Mouse (Mus musculus) thymus, postnatal 36 days (tissue): Measurements from ENCODE around the gene Uhrf1.
"Not testable (repeated sequence)": the region's sequence is repeated elsewhere in the genome, so short reads cannot be mapped to it uniquely, and the experiment has no call there.

Source experiments
- DNase-seq, 2 experiments: peaks; one replicate each; pipeline ENCODE4 v3.0.0; 2022; ENCODE audit warnings: mixed read lengths in 2 of 2

Uhrf1 gene

DNA sequence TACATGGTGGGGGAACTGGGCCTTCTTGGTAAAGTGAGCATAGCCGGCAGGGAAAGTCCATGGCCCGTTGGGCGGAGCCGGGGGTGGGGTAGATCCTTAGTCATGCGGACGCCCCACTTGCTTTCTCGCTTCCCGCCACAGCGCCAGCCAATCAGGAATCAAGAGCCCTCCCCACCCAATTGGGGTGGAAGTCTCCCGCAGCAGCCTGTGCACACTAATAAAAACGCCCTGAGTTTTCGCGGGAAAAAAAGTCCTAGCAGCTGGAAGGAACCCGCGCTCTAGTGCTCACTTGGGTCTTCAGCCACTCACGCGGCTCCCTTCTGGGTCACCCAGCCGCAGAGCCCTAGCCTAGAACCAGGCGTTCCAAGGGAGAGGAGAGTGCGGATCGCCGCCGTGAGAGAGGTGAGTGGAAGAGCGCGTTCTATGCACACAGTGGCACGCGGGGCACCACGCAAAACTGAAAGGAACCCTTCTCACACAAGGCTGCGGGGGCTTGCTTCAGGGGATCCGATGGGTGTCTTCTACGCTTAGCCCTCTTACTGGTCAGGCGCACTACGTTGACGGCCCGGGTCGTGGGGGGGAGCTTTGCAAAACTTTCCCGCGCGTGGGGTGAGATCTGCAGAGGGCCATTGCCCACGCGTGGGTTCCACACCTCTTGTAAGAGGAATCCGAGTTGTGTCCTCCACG is at the start of gene Uhrf1:
Gene Uhrf1, plus strand, starts transcription at position 162 of the 687 bp plus-strand sequence.
- DNase-seq = peak; percentile 76 to 86

- DNase-seq = no peak
Observed at GRCm38 (mm10) chr17:56254695-56255094, 48.4 kb upstream of the Uhrf1 start.

DNA sequence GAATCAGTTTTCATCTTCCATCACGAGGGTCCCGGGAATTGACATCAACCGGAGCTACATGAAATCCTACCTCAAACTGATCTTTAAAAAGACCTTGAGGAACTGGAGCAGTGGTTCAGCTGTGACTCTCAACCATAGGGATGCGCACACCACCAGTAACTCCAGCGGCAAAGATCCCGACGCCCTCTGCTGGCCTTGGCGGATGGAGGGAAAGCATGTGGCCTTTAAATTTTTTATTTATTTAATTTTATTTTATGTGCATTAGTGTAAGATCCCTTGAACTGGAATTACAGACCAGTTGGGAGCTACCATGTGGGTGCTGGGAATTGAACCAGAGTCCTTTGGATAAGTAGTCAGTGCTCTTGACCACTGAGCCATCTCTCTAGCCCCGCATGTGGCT is 47.7 kb upstream of the Uhrf1 start:
- peak in 1 of 2 experiments; percentile 55 for DNase-seq

GRCm38 (mm10) chr17:56255863-56256238 is 47.3 kb upstream of the Uhrf1 start:
- DNase-seq = peak; percentile 97

DNA sequence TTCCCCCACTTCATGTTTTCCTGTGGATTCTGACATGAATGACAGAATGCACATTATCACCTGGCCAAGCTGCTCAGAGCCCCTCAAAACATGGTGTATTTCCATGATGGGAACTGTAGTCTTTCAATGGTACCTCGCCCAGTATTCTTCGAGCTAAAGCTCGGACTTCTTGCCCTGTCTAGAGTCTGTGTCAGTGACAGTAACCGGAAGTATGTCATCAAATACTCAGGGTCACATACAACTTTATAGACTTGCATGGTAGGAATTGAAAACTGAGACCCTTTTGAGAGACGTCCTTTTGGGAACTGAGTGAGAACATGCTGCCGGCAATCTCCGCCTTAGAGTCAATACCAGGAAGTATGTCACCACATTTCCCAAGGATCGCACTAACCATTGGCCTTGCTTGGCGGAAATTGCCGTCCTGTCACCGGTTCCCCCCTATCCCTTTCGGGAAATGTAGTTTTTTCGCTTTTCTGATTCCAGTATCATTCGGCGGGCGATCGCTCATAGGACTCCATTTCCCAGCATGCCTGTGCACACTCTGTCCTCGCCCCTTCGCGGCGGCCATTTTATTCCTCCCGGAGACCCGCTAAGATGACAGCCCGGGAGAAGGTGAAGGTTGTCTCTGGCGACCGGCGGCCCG is 46.8 kb upstream of the Uhrf1 start, which contains the start of gene Fem1a:
Gene Fem1a, plus strand, starts transcription at position 572 of the 643 bp plus-strand sequence.
- peak; percentile 85 to 93 for DNase-seq

- no peak for DNase-seq
Observed at GRCm38 (mm10) chr17:56257181-56257894, 45.8 kb upstream of the Uhrf1 start.

DNA sequence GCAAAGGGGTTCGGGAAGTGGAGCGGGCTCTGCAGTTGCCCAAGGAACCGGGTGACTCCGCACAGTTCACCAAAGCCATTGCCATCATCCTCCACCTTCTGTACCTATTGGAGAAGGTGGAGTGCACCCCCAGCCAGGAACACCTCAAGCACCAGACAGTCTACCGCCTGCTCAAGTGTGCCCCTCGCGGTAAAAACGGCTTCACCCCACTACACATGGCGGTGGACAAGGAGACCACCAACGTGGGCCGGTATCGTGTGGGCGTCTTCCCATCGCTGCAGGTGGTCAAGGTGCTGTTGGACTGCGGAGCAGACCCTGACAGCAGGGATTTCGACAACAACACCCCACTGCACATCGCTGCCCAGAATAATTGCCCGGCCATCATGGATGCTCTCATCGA is 44.9 kb upstream of the Uhrf1 start:
- not testable (repeated sequence) for DNase-seq

DNA sequence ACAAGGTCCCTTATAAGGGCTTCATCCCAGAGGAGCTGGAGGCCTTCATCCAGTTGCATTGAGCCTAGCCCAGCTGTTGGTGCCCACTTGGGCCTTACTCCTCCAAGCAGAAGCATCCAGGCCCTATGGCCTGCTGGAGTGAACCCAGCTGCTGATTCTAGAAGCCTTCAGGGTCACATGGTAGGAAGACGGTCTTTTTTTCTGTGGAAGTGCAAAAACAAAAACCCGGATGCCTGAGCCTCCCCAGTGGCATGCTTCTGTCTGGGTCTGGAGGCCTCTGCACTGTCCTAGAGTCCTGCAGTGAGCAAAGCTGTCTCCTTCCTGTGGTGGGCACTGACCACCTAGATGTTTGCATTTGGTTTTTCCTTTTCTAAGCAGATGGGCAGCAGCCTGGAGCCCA is 44.3 kb upstream of the Uhrf1 start:
- DNase-seq = not testable (repeated sequence)

GRCm38 (mm10) chr17:56259301-56260037 is 43.7 kb upstream of the Uhrf1 start:
- DNase-seq = no peak

DNA sequence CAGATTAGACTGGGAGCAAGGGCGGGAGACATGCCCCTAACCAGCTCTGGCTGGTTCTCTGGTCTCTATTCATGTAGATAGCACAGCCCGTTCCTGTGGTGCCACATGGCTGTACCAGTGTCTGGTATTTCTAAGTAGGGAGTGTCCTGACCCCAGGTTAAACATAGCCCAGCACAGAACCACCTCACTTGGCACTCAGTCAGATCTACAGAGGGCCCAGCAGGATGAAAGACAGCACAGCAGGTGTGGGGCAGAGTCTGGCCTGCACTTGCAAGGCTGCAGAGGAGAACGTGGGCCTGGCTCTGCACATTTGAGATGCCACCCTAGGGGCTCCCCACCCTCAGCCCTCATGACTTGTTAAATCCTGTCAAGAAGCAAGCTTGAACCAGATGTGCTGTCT is 42.0 kb upstream of the Uhrf1 start:
- DNase-seq = no peak

DNA sequence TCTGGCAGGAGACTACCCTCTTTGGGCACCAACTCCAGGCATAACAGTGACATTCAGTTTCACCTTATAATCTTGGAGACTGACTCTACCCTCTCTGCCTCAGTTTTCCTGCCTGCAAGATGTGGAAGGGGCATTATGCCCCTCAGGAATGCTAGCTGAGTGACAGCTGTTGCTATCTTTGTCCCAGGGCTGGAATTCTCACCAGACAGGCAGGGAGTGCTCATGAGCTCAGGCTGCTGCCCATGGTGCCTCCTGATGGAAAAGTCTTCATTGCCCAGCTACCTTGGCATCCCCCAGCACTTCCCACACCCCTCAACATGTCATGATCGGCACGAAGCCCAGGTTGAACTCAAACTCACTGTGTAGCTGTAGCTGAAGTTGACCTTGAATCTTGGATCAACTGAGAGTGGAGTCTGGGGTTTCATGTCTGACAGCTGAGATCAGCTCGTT is 40.5 kb upstream of the Uhrf1 start:
- DNase-seq = no peak

DNA sequence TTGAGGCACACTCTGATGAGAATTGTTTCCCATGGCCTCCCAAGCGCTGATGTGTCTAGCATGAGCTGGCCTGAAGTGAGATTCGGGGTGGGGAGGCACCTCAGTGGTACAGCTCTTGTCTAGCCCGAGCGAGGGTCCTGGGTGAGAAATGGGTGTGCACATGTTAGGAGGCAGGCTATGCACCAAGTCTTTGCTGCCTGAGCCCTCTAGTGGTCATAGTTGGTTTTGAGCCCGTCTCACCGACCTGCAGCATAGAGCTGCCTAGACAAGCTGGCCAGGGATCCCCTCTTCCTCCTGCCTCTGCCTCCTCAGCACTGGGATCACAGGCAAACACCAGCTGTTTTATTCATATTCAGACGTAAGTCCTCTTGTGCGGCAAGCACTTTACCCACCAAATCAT is 39.1 kb upstream of the Uhrf1 start:
- DNase-seq = peak; percentile 76

DNA sequence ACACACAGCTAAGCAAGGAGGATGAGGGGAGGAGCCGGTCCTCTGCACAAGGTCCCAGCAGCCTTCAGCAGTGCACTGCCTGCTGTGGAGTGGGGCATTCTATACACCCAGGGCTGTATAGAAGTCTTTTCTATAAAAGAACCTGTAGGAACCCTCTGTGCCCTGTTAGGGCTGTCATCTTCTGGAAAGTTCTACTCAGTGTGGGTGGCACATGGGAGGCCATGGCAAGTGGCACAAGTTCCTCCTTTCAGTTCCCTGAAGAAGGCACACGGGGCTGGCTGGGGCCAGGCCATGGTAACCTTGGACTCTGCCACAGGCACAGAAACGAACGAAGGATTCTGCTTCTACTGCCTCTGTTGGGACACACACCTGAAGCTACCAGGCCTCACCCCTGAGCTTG is 38.1 kb upstream of the Uhrf1 start:
- DNase-seq = no peak

DNA sequence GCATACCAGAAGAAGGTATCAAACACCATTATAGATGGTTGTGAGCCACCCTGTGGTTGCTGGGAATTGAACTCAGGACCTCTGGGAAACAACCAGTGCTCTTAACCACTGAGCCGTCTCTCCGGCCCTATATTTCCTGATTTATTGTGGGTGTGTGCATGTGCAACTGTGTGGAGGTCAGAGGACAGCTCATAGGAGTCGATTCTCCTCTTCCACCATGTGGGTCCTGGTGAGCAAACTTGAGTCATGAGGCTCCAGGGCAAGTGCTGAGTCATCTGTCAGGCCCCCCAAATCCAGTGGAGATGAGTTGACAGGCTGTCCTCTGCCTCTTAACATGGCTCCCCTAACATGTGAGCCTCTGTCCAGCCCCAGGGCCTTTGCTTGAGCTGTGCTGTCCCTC is 37.3 kb upstream of the Uhrf1 start:
- DNase-seq = no peak

- DNase-seq = no peak
Observed at GRCm38 (mm10) chr17:56266271-56266670, 36.9 kb upstream of the Uhrf1 start.

GRCm38 (mm10) chr17:56269153-56269630 is 33.9 kb upstream of the Uhrf1 start:
- peak; percentile 45 to 68 for DNase-seq

GRCm38 (mm10) chr17:56269741-56270140 is 33.4 kb upstream of the Uhrf1 start:
- DNase-seq = no peak

DNA sequence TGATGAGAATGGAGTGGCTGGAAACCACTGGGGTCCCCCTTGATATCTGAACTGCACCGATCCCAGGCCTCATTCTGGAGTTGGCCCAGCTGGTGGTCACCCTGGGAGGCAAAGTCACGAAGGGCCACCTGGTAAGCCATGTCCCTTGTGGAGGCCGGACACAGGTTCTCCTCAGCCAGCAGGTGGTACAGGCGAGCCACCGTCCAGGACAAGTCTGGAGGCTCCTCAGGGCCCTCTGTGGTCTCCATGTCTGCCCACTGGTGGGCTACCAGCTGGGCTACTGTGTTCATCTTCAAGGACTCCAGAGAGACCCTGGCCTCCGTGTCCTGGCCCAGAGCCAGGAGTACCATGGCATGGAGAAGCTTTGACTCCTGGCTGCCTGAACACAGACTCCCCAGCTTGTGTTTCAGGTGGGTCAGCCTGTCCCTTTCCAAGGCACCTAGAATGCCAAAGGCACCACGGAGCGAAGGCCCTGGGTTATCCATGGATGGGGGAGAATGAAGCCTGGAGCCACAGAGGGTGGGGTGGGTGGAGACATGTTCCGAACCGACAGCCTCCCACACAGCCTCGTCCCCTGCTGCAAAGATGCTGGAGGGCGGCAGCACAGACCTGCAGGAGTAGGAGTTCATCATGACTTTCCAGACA is 31.4 kb upstream of the Uhrf1 start:
- no peak for DNase-seq

GRCm38 (mm10) chr17:56272644-56273043 is 30.5 kb upstream of the Uhrf1 start:
- no peak for DNase-seq

DNA sequence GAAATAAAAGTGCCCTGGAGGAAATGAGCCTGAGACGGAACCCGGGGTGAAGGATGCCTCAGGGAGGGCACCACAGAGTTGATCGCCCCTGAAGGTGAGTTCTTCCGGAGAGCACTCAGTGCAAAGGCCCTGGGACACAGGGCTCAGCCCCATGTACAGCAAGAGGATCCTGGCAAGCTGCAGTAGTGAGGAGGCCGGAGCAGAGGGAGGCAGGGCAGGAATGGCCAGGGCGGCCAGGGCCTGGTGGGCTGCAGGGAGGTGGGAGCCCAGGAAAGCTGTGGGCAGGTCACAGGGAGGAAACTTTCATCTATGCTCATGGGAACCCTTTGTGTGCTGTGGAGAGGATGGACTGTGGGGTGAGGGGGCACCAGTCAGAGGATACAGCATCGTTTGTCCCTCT is 29.6 kb upstream of the Uhrf1 start:
- DNase-seq = no peak

DNA sequence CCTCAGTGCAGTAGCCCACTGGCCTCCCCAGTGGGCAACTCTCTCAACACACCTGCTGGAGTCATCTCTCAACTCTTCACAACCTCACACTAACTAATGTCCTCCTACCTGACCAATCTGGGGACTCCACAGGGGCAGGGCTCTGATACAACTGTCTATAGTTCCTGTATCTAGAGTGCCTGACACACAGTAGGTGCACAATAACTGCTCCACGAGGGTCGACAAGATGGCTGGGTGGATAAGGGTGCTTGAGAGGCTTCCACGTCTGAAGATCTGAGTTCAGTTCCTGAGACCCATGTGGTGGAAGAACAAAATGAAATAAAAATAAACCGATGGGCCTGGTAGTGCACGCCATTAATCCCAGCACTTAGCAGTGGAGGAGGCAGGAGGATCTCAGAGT is 29.1 kb upstream of the Uhrf1 start:
- no peak for DNase-seq

DNA sequence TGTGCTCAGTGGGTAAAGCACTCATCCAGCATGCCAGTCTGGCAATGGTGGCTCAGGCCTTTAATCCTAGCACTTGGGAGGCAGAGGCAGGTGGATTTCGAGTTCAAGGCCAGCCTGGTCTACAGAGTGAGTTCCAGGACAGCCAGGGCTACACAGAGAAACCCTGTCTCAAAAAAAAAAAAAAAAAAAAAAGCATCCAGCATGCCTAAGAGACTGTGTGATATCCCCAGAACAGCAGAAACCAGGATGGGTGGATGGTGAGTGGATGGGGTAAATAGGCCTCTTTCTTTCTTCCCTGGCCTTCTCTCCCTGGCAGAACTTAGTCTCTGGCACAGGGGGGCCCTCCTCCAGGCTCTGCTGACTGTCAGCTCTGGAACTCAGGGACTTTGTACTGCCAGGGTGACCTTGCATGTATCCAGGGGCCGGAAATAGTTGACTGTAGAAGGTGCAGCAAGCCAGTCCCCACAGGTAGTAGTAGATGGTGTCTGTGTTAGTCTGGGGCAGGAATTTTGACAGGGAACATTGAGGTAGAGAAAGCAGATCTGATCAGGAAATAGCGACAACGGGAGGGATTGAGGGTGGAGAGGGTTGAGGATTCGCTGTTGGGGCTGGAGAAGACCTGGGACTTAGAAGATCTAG is 27.2 kb upstream of the Uhrf1 start:
- DNase-seq = no peak
